Mouse (Mus musculus): ENCODE measurements around the gene Fcer1g.

Fcer1g gene

DNA sequence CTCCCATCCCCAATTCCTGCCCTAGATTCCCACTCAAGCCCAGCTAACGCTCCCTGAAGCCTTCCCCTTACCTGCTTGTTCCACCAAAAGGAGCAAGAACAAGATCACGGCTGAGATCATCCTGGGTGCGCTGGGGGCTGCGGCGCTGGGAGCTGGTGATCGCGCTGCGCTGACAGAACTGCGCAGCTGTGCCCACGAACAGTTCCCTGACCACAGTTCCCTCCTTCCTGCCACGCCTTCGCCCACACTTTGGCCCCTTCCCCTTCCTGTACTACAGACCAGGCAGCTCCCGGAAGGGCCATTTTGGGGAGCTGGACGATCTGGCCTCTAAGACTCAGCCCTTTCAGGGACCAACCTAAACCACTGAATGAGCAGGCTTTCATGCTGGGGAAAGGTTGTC is at the start of gene Fcer1g:
TSS of gene Fcer1g (minus strand) at position 240 of the 400 bp plus-strand sequence.
- DNase-seq (ENCODE audit: low read depth, low spot score), result no peak

DNA sequence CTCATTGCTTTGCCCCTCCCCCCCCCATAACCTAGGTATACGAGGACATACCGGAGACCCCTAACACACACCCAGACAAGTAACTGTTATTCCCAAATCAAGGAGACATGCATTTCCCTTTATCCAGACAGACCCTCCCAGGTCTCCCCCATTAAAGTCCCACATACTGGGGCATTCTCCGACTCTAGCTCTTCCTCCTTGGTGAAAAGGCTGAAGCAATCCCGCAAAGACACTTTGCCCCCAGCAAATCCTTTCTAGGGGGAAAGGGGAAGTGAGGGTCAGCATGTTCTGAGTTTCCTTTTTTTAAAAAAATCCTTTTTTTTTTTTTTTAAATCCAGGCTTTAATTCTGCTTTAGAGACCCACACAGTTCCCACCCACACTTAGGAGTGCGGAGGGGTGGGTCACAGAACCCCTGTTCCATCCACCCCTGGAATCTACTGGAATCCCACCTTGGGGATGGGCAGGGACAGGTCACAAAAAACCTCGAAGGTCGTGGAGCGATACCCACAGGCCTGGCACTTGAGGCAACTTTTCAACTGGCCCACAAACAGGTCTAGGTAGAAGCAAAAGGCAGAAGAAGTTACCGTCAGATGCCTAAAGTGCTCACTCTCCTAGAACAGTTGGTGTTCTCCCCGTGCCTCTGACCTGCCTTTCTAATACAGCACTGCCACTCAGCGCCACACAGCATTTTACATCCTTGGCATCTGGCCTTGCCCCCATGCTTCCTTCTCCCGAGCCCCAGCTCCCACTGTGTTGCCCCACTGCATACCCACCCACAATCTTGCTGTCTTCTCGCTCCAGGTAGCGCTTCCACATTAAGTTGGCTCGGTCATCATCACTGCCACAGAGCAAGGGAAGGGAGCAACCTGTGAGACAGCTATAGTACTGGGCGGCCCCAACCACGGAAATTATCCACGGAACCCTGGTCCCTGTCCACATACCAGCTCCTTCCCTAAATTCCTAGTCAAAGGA is 49.3 kb upstream of the Fcer1g start:
- DNase-seq (ENCODE audit: low read depth, low spot score), result no peak

DNA sequence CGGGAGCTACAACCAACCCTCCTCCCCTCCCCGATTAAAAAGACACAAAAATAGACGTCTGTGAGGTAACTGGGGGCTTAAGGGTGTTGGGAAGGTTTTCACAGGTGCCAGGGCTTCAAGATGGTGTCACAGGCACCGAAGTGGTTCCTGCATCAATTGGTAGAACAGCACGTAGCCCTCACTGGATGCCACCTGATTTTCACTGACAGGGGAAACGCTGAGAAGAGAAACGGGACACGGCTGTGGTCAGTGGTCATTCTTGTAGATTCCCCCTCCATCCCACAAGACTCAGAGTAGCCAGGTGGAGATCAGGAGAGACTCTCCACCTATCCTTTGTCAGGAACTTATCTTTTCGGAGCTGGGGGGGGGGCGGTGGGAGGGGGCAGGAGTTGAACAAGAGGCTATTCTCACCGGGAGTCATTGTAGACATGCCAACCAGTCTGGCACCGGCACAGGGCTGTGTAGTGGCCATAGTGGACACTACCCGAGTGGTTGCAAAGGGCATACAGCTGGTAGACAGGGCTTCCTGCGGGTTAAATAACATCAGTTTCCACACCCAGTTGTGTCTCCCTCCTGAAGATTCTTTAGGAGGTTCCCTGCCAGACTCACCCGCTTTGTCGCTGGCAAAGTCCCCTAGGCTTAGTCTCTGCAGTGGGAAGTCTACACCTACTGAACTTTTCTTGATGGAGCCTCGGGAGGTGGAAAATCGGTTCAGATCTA is 48.1 kb upstream of the Fcer1g start:
- DNase-seq (ENCODE audit: low read depth, low spot score), result no peak

DNA sequence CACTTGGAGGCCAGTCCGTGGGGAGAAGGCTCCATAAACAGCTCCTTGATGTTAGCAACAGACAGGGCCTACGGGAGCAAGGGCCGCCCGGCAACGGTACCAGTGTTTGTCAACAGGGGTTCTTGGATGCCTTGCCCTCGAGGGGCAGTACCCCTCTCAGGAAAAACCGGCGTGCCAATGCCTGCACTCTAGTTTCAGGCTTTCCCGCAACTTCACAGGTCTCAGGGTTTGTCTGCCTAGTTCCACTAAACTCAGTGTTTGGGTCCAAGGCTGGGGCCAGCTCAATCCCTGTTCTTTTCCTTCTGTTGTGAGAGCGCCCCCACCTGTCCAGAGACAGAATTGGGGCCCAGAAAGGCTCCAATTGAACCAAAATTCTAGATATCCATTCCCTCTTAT is 47.4 kb upstream of the Fcer1g start:
- DNase-seq (ENCODE audit: low read depth, low spot score), result peak; percentile 78

DNA sequence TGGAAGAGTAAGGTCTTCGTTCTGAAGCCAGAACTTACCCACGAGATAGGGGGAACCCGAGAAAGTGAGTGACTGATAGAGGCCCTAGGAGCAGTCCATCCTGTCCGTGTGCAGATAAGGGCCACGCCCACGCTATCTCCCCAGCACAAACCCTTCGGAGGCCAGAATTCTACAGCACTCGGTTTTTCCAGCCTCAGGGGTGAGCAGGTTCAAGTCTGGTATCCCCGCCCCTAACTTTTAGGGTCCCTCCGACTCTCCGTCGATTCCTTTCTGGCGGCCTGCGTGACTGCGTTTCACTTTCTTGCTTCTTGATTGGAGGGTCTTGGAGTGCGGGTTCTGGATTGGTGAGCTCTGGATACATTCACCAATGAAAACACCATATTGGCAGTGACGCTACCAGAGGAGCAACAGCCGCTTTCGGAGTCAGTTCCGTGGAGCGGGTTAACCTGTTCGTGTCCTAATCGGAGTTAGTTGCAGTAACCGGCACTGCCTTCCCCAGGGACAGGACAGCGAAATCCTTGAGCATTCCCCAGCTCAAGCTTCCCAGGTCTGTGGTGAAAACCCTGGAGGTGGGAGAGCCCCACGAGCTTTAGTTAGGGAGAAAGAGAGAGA is 46.9 kb upstream of the Fcer1g start, which contains the start of gene Ppox:
TSS of gene Ppox (minus strand) at position 271 of the 612 bp plus-strand sequence.
- DNase-seq (ENCODE audit: low read depth, low spot score), result peak; percentile 96

DNA sequence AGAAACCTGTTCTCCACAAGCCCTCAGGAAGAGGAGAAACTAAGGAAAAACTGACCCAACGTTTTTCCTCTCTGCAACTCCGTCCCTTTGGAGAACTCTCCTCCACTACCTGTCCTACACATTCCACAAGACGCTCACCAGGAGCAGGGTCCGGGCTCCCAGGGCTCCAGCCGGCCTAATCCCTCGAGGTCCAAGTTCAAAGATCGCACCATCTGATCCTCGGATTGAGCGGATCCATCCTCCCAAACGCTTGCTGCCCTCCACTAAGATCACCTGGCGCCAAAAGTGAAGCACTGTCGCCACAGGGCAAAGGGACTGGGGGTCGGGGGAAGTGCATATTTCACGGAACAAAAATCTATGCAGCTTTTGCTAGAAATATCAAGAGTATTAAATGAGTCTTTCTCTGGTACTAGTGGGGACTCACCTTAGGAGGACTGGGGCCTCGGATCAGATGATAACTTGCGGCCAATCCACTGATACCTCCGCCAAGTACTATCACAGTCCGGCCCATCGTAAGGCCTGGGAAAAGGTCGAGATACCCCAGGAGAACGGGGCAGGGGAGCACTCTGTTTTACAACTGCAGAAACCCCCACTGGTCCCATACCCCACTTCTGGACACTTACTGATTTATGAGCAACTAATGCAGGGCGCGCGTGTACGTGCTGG is 46.2 kb upstream of the Fcer1g start:
- no peak for DNase-seq (ENCODE audit: low read depth, low spot score)

DNA sequence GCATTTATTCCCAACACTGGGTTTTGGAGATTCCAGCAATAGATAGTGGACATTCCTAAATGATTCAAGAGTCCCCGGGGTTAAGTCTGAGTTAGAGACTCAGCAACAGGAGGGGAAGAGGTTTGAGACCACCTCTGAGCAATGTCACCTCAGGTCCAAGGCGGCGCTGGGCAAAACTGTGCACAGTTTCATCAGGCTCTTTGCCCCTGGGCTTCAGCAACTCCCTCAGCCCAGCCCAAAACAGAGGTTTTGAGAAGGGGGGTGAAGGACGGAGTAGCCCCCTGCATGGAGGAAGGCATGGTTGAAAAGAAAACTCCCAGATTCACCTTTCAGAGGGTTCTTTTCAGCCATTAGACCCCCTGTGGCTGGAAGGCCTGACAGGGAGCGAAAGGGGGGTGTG is 45.6 kb upstream of the Fcer1g start:
- no peak for DNase-seq (ENCODE audit: low read depth, low spot score)

DNA sequence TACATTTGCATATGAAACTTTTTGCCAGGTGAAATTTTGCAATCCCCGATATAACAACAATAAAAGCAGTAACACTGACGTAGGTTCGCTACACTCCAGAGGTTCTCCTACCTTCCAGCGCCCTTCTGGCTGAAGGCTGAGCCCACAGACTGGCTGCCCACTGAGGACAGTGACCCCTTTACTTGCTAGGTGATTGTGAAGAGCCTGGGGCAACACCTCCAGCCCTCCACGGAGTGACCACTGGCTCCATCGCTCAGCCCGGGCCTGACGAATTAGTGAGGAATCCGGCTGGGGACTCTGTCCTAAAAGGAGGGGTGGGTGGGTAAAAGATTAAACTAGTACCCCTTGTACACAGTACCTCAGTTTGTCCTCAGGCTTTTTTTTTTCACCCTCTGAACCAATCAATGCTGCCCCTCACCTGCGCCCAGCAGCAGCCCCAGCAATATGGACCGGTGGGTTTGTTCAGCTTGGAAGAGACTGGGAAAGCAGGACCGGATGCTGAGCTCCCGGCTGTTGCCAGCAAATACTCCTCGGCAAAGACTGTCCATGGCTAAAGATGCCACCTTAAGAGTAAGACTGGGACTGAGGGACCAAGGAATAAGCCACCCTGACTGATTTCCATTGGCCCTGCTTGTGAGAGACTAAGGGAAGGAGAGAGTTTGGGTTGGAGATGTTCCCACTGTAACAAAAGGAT is 45.0 kb upstream of the Fcer1g start:
- no peak for DNase-seq (ENCODE audit: low read depth, low spot score)

DNA sequence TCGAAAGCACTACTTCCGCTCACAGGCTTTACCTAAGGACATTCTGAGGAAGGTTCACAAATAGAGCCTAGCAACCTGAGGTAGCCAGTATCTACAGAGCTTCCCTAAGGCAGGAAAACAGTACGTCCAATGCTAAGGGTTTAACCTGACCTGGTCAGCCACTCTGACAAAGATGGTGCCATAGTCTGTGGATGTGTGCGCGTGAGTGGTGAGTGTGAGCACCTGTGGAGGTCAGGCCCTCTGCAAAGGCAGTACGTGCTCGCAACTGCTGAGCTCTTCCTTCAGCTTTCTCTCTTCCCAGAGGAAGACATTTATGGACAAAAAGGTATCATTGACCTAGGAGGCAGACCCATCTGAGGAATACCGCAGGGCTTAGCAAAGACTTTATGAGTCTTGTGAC is 44.3 kb upstream of the Fcer1g start:
- DNase-seq (ENCODE audit: low read depth, low spot score), result no peak

DNA sequence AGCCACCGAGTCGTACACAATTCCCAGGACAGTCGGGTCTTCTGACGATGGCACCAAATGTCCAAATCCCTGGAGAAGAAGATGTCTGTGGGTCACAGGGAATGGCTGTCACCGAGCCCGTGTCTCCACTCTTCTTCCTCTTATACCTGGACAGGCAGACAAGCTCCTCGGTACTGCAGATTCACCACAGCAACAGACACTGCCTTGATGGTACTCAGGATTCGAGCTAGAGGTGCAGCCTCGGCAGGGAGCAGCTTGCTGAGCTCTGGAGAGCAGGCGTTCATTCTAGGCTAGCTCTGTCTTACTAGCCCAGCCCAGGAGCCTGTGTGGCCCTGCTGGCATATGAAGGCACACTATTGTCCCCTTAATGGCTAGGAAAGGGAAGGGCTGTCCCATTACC is 43.6 kb upstream of the Fcer1g start:
- no peak for DNase-seq (ENCODE audit: low read depth, low spot score)

DNA sequence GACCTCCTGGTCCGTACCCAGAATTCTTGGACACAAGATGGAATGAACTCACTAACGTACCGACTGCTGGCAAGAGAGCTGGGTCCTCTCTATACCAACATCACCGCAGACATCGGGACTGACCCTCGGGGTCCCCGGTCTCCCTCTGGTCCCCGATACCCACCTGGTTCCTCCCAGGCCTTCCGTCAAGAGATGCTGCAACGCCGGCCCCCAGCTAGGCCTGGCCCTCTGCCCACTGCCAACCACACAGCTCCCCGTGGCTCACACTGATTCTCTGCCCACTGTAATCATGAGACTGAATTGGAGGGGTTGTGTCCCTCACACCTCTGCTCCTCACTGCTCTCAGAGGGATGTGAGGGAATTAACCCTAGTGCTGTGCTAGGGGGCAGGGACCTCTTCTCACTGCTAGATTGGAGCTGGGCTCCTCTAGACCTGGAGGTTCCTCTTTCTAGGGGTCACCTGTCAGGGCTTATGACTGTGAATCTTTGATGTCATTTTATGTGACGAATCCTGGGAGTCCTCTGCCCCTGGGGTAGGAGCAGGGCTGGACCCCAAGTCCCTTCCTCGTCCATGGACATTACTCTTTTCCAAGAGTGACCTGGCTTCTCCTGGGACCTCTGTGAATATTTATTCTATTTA is 42.1 kb upstream of the Fcer1g start:
- no peak for DNase-seq (ENCODE audit: low read depth, low spot score)

DNA sequence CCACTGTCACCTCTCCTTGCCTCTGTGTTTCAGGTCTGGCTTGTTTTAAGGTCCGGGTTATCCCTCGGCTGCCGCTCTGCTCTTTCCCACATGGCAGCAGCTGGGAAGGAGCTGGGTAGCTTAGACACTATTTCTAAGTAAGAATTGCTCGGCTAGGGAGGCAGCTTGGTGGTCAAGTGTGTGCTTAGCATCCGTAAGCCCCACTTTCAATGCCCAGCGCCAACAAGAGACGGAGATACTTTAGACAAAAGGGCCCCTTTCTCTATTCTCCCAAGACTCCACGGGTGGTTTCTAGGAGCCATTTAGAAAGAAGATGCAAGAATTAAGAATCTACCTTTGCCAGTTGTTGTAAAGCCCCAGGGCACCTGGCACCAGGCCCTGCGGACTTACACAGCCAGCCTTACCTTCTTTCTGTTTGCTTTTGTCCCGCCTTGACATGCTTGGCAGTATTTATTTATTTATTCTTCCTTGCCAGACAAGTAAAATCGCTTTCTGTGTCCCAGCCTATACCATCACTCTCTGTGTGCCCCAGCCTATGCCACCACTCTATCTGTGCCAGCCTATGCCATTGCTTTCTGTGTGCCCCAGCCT is 41.1 kb upstream of the Fcer1g start:
- DNase-seq (ENCODE audit: low read depth, low spot score), result no peak

DNA sequence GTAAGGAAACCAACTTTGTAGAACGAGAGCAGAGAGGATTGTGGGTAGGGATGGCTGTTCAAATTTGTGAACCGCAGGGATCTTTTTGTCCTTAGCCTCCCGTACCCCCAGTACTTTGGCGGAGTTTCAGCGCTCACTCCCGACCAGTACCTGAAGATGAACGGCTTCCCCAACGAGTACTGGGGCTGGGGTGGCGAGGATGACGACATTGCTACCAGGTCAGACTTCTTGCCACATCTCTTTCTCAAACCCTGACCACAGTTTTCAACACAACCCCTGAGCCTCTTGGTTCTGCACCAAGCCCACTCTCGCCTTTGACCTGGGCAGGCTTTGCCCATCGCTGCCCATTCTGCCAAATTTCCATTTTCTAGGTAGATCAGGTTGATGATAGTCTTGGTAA is 40.0 kb upstream of the Fcer1g start:
- no peak for DNase-seq (ENCODE audit: low read depth, low spot score)

DNA sequence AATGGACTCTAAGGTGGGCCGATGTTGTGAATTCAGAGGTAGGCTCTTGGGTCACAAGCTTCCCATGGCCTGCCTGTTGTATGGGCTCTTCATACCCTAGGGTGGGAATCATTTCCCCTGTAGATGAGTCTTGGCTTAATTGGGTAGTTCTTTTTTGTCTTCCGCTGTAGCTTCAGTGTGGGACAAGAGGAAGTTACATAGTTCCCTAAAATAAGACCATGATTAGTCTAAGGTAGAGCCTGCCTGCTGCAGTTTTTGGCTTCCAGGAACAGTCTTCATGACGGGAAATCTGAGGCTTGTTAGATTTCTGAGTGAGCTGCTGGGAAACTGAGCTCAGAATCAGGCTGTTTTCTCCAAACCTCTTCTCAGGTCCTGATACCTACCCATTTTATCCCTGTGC is 37.9 kb upstream of the Fcer1g start:
- no peak for DNase-seq (ENCODE audit: low read depth, low spot score)

DNA sequence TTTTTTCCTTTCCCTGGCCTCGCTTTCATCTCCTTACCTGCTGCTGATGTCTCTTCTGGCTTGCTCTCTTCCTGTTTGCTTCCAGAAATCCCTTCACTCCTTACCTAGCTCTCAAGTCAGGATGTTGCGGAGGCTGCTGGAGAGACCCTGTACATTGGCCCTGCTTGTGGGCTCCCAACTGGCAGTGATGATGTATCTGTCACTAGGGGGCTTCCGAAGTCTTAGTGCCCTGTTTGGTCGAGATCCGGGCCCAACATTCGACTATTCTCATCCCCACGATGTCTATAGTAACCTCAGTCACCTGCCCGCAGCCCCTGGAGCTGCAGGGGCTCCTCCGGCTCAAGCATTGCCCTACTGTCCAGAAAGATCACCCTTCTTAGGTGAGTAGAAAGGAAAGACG is 37.5 kb upstream of the Fcer1g start:
- no peak for DNase-seq (ENCODE audit: low read depth, low spot score)

DNA sequence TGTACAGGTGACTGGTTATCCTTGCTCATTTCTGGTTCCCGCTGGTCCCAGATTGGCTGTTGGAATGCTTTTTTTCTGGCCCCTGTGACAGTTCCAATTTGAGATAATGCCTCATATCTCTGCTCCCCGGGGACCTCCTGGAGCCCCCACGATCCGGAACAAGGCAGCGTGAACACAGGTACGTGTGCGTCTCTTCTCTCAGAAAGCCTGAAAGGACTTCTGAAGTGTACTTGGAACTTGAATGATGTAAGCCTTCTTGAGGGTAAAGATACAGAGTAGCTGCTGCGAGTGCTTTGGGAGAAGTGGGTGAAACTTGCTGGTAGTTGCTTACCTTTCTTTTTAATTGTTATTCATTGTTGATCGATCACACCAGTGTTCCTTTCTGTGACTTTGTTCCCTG is 37.0 kb upstream of the Fcer1g start:
- no peak for DNase-seq (ENCODE audit: low read depth, low spot score)

DNA sequence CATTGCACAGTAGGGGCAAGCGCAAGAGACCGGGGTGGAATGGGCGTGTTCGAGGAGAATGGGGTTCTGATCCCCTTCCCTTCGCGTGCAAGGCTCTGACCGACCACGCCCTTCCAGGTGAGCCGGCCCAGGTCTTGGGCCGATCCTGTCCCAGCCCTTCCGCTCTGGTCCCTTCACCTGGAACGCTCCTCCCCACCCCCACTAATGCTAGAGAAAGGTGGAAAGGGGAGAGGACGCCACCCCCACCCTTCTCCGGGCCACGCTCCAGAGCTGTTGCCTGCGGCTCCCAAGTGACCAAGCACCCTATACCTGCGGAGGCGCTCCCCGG is 36.4 kb upstream of the Fcer1g start:
- no peak for DNase-seq (ENCODE audit: low read depth, low spot score)

DNA sequence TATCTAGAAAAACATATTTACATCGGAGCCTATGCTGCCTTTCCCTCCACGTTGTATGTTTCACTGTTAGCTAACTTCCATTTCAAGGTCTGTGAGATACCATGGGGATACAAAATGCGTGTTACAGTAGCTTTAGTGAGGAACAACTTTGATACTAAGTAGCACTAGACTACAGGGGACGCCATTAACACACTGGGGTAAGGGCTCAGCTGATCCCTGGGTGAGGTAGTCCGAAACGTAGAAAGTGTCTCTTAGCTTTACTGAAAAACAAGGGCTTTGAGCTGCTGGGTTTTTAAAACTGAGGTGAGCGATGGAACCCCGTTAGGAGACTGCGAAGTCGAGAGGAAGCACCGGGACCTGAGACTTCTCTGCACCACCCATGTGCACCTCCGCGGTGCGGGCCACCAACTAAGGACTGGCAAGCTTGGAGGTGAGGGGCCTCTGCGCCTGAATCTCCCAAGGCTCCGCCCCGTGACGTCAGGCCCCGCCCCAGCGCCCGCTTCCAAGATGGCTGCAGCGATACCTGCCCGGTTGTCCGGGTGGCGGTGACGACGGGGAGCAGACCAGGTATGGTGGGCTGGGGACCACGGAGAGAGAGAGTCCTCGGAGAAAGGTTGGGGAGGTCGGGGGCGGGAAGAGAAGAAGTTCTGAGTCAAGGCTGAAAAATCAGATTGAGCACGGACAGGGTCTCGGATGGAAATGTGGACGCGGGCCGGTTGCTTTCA is 35.8 kb upstream of the Fcer1g start, which contains the start of gene B4galt3:
TSS of gene B4galt3 (plus strand) at position 481 of the 725 bp plus-strand sequence.
- peak; percentile 86 for DNase-seq (ENCODE audit: low read depth, low spot score)

DNA sequence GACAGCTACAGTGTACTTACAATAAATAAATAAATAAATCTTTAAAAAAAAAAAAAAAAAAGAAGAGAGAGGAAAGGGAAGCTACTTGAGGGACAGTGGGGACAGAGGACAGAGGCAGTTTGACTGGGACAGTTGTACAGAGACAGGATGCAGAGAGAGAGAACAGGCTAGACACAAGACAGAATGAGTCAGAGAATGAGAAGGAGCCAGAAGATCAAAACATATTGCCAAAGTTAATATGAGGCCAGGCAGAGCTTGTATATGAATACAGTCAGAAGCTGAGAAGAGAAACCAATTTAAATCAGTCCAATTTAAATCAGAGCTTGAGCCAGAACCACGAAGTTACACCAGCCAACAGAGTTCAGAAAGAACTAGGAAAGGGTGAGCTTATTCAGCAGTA is 34.2 kb upstream of the Fcer1g start:
- DNase-seq (ENCODE audit: low read depth, low spot score), result no peak
